Mouse (Mus musculus): Measurements from ENCODE around the gene Hmgb1. TPM values are rescaled to one million over a fixed set of nuclear protein-coding genes. Genes with fewer than 3 reads are reported as not detected.
A peak's percentile ranks its signal among the peaks of the same experiment; 100 is the strongest.

Gene Hmgb1
- 268 and 316 TPM in 2 replicates for polyA plus RNA-seq (2012; rRNA removed)

DNA sequence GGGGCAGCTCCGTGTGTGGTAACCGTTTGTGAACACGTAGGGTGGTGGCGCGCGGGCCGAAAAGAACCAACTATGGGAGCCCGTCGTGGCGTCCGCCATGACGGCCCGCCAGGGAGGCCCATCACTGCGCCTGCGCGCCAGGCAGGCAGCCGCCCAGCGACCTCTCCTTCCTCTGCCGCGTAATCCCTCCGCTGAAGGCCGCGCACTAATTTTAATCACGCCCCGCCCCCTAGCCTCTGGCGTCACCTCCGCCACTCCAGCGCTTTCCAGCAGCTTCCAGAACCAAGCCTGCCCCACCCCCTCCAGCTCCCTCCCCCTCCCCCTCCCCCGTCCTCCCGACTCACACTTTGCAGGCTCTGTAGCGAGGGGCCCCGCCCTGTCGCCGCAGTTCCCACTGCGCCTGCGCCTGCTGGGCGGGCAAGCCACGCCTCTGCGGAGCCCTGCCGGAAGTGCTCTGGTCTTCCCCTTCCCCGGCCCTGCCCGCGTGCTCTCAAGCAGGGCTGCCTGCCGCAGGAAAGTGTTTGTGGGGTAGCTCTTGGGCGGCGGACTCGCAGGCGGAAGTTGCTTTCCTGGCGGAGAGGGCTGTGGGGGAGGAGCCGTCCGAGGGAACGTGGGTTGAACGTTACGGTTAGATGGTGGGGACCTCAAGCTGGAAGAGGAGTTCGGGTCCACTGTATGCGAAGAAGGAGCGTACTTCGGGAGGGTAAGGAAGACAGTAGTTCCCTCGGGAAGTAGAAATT lies at the start of gene Hmgb1, which contains the start of gene Uspl1:
TSS of gene Hmgb1 (minus strand) at position 386 of the 740 bp plus-strand sequence.
TSS of gene Uspl1 (plus strand) at position 247 of the 740 bp plus-strand sequence.
- TF ChIP-seq POLR2A (IDR thresholded peaks at IDR 0.05; ENCODE audit: borderline replicate concordance, extremely low read depth, insufficient read depth, insufficient read length, poor library complexity, severe bottlenecking), result peak; percentile 100
- TF ChIP-seq CTCF (IDR thresholded peaks at IDR 0.05; ENCODE audit: borderline replicate concordance, extremely low read depth, insufficient read depth, insufficient read length), result no peak
- peak; percentile 100 for DNase-seq (ENCODE audit: low read depth)

DNA sequence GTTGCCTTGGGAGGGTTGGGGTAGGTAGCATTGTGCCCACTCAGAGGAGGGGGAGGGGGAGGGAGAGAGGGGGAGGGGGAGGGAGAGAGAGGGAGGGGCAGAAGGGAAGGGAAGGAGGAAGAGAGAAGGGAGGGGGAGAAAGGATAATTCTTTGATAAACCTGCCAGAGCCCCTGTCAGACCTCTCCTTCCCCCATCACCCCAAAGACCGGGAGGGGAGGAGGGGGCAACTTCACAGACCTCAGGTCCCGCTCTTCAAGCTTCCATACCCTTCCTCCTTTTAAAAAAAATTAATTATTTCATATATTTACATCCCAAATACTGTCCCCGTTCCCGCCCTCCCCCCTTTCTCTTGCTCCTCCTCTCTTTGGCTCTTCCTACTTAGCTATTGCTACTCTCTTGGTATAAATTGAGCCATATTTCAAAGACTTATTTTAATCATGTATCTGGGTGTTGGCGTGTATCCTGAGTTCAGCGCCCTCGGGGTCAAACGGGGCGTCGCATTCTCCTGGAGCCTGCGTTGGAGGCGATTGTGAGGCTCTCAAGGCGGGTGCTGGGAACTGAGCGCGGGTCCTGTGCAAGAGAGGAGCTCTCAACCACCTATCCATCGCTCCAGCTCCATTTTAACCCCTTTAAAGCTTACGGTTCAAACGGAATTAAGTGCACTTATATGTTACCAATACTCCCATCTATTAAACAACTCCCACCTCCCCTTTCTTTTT lies 45.5 kb upstream of the Hmgb1 start:
- TF ChIP-seq POLR2A (IDR thresholded peaks at IDR 0.05; ENCODE audit: borderline replicate concordance, extremely low read depth, insufficient read depth, insufficient read length, poor library complexity, severe bottlenecking) (no peak), CTCF (IDR thresholded peaks at IDR 0.05; ENCODE audit: borderline replicate concordance, extremely low read depth, insufficient read depth, insufficient read length) (no peak)
- DNase-seq (ENCODE audit: low read depth), result no peak

DNA sequence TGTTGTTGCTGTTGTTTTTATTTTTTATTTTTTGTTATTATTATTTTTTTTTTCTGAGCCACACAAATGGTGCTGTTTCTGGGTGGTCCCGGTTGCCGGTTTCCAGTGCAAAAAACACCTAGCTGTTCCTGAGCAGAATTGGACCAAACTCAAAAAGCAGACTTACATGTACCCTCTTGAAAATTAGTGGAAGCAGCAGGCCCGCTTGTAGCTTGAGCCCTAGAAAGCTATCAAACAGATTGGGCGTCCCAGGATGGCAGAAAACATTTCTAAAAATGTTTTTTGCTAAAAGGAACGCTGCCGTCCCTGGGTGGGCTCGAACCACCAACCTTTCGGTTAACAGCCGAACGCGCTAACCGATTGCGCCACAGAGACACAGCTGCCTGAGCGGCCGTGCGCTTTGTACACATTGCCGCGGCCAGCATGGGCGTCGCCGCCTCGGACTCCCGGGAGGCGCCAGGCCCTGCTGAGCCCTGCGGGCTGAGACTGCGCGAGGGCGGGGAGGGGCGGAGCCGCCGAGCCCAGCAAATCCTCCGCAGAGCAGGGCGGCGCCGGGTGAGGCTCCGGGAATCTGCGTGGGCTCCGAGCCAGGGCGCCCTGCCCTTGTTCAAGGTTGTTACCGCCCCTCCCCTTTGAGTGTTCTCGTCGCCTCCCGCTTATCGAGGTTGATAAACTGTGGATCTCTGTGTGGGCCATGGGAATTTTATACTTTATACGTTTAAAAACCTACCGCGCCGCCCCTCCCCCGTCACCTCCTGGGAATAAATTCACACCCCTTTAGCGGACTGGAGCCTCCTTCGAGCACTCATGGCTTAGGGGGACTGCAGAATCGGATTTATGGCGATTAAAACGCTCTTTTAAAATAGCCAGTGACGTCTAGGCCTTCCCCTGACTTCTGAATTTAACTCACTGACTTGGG lies 44.7 kb upstream of the Hmgb1 start:
- DNase-seq (ENCODE audit: low read depth), result peak; percentile 98
- TF ChIP-seq CTCF (IDR thresholded peaks at IDR 0.05; ENCODE audit: borderline replicate concordance, extremely low read depth, insufficient read depth, insufficient read length) (no peak), POLR2A (IDR thresholded peaks at IDR 0.05; ENCODE audit: borderline replicate concordance, extremely low read depth, insufficient read depth, insufficient read length, poor library complexity, severe bottlenecking) (peak; percentile 69; the same call in 1 of the 2 replicates)

DNA sequence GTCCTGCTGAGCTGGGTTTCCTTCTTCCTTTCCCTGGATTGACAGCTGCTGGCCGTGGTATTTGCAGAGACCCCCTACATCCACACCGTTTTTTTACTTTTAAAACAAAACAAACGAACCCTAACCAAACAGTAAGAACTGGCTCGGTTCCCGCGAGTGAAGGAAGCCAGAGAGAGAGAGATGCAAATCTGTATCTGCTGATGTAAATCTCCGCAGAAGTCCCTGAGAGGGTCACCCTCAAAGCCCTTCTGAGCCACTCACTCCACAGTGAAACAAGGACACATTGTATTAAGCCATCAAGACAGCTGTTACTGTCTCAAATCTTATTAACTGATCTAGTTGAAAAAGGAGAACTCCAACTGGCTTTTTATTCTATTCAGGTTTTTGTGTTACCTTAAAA lies 40.4 kb upstream of the Hmgb1 start:
- TF ChIP-seq CTCF (IDR thresholded peaks at IDR 0.05; ENCODE audit: borderline replicate concordance, extremely low read depth, insufficient read depth, insufficient read length) (no peak), POLR2A (IDR thresholded peaks at IDR 0.05; ENCODE audit: borderline replicate concordance, extremely low read depth, insufficient read depth, insufficient read length, poor library complexity, severe bottlenecking) (no peak)
- peak; percentile 68 for DNase-seq (ENCODE audit: low read depth)

DNA sequence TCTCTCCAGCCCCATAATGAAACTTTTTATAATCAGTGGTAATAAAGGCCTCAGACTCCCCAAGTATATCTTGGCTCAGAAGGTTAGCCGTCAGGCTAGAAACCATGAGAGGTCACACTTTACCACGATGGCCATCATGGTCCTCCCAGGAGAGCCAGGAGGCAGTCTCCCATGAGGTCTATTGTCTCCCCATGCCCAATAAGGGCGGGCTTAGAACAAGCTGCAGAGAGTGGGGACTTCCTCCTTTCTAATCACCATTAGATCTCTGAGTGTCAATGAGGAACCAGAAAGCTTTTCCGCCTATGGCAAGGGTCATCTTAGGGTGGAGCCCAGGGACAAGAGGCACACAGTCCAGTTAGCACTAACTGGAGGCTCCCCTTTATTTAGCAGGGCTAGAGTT lies 37.1 kb upstream of the Hmgb1 start:
- no peak for TF ChIP-seq POLR2A (IDR thresholded peaks at IDR 0.05; ENCODE audit: borderline replicate concordance, extremely low read depth, insufficient read depth, insufficient read length, poor library complexity, severe bottlenecking)
- no peak for TF ChIP-seq CTCF (IDR thresholded peaks at IDR 0.05; ENCODE audit: borderline replicate concordance, extremely low read depth, insufficient read depth, insufficient read length)
- no peak for DNase-seq (ENCODE audit: low read depth)

DNA sequence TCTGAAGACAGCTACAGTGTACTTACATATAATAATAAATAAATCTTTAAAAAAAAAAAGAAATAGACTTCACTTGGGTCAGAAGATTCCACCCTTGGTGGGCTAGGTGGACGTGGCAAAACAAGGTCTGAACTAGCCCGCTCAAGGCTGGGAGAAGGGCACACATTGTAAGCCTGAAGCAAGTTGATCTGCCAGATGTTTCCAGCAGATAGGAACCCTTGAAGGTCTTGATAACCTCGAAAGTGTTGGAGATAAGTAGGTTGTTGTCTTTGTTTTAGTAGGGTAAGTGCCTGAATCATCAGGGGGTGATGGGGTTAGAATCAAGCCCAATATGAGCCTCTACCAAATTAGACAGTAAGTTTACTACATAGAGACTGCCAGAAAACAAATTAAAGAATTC lies 35.2 kb upstream of the Hmgb1 start:
- DNase-seq (ENCODE audit: low read depth), result no peak
- TF ChIP-seq POLR2A (IDR thresholded peaks at IDR 0.05; ENCODE audit: borderline replicate concordance, extremely low read depth, insufficient read depth, insufficient read length, poor library complexity, severe bottlenecking) (no peak), CTCF (IDR thresholded peaks at IDR 0.05; ENCODE audit: borderline replicate concordance, extremely low read depth, insufficient read depth, insufficient read length) (no peak)

DNA sequence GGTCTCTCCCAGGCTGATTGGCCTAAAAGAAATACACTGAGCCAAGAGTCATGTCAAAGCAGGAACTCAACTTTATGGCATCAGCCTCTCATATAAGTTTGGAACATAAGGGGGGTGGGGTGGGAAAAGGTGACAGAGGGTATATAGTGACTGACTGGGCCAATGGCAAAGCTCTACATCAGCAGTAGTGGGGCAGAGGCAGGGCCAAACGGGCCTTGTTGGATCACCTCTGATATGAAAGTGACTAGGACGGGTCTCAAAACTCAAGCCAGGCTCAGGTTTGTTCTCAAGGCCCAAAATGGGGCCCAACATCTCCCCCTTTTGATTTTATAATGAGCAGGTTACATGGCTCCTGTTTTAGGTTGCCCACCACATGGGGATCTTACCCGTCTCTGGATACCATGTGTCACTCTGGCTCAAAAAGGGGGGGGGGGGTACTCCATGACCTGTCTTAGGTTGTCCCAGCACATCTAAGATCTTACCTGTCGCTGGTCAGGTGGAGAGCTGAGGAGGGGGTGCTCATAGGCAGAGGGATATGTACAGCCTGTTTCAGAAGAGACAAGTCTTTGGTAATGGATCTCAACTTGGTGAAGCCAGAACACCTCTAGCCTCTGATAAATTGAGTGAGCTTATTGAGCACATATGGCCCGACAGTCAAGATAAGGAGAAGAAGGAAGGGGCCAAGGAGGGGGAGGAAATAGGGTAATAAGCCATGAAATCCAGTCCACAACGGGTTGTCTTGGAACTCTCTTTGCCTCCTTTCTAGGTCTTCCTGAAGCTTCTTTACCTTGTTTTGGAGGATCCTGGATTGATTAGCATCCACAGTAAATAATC lies 33.5 kb upstream of the Hmgb1 start:
- no peak for DNase-seq (ENCODE audit: low read depth)
- TF ChIP-seq POLR2A (IDR thresholded peaks at IDR 0.05; ENCODE audit: borderline replicate concordance, extremely low read depth, insufficient read depth, insufficient read length, poor library complexity, severe bottlenecking), result no peak
- TF ChIP-seq CTCF (IDR thresholded peaks at IDR 0.05; ENCODE audit: borderline replicate concordance, extremely low read depth, insufficient read depth, insufficient read length), result no peak

DNA sequence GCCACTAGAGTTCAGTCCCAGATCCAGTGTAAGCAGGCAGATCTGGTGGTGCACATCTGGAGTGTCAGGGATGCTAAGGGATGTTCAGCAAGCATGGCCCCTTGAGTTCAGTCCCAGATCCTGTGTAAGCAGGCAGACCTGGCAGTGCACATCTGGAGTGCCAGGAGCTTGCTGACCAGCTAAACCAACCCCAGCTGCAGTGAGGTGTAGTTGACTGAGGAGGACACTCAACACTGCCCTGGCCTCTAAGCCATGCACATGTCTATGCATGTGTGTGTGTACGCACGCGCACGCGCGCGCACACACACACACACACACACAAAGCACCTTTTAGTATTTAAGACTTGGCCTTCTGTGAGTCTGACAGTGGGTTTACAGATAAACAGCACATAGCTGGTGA lies 31.3 kb upstream of the Hmgb1 start:
- DNase-seq (ENCODE audit: low read depth), result no peak
- TF ChIP-seq POLR2A (IDR thresholded peaks at IDR 0.05; ENCODE audit: borderline replicate concordance, extremely low read depth, insufficient read depth, insufficient read length, poor library complexity, severe bottlenecking) (no peak), CTCF (IDR thresholded peaks at IDR 0.05; ENCODE audit: borderline replicate concordance, extremely low read depth, insufficient read depth, insufficient read length) (no peak)

DNA sequence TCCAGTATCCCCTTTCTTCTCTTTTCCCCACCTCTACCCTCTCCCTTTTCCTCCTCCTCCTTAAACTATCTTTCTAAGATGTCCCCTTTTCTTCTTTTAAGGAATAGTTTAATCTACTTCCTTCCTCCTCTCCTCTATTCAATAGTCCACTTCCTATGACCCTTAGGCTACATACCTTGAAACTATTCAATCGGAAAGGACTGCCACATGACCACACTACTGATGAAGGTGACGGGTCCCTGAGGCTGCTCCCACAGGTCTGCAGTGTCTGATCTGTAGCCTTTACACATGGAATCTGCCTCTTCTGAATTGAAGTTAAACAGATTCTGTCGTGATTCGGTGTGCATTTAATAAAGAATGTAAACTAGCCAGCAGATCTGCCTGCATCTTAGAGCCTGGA lies 28.5 kb upstream of the Hmgb1 start:
- DNase-seq (ENCODE audit: low read depth), result no peak
- no peak for TF ChIP-seq POLR2A (IDR thresholded peaks at IDR 0.05; ENCODE audit: borderline replicate concordance, extremely low read depth, insufficient read depth, insufficient read length, poor library complexity, severe bottlenecking)

DNA sequence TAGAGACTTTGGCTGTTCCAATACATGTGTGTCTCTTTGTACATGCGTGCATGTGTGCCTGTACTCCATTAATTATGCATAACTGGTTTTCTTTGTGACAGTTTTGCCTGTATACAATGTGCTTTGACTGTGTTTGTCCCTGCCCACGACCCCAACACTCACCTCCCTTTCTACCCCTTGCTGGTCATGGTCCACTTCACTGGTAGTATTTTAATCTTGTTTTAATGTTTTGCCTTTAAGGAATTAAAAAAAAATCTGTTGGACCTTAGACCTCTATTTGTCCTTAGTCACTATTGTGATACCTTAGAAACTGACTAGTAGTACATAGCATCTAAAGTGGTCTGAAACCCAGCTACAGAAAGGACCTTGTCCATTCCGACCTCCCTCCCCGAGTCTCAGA lies 26.8 kb upstream of the Hmgb1 start:
- no peak for TF ChIP-seq CTCF (IDR thresholded peaks at IDR 0.05; ENCODE audit: borderline replicate concordance, extremely low read depth, insufficient read depth, insufficient read length)
- no peak for TF ChIP-seq POLR2A (IDR thresholded peaks at IDR 0.05; ENCODE audit: borderline replicate concordance, extremely low read depth, insufficient read depth, insufficient read length, poor library complexity, severe bottlenecking)
- no peak for DNase-seq (ENCODE audit: low read depth)
